Mouse (Mus musculus) liver, embryonic 15.5 days (tissue): ENCODE measurements around the gene Megf6. TPM values are rescaled to one million over a fixed set of nuclear protein-coding genes. Genes with fewer than 3 reads are reported as not detected.

Source experiments
- ATAC-seq: fragments of 200-750 bp; cut with Nextera tagmentation; 2 replicates; pipeline ENCODE4 v1.8.0; 2017; ENCODE audit warnings: moderate number of reproducible peaks, mild to moderate bottlenecking, moderate library complexity; ENCODE audit not compliant: insufficient read depth
- H3K27ac ChIP-seq: fragments of 300-500 bp; sonication (generic); replicated peaks from 2 replicates; pipeline ENCODE4 v1.5.1; 2015; ENCODE audit warnings: mild to moderate bottlenecking, inconsistent platforms
- H3K27me3 ChIP-seq: fragments of 300-500 bp; sonication (generic); 2 replicates; pipeline ENCODE4 v1.6.1; 2015; ENCODE audit warnings: mild to moderate bottlenecking, inconsistent platforms
- H3K36me3 ChIP-seq: fragments of 300-500 bp; sonication (generic); replicated peaks from 2 replicates; pipeline ENCODE4 v1.6.1; 2015; ENCODE audit warnings: moderate library complexity, mild to moderate bottlenecking, inconsistent platforms
- H3K4me1 ChIP-seq: fragments of 300-500 bp; sonication (generic); replicated peaks from 2 replicates; pipeline ENCODE4 v1.6.1; 2015; ENCODE audit warnings: inconsistent platforms
- H3K4me2 ChIP-seq: fragments of 300-500 bp; sonication (generic); 2 replicates; pipeline ENCODE4 v1.6.1; 2015; ENCODE audit warnings: moderate library complexity, mild to moderate bottlenecking, inconsistent platforms
- H3K4me3 ChIP-seq: fragments of 300-500 bp; sonication (generic); replicated peaks from 2 replicates; pipeline ENCODE4 v1.5.1; 2015; ENCODE audit warnings: mild to moderate bottlenecking, inconsistent platforms
- H3K9ac ChIP-seq: fragments of 300-500 bp; sonication (generic); 2 replicates; pipeline ENCODE4 v1.6.1; 2015; ENCODE audit warnings: moderate library complexity, mild to moderate bottlenecking, inconsistent platforms
- H3K9me3 ChIP-seq: fragments of 300-500 bp; sonication (generic); replicated peaks from 2 replicates; pipeline ENCODE4 v1.6.1; 2016; ENCODE audit warnings: inconsistent platforms
- WGBS: fragments of 180-500 bp; shearing (Covaris S2); methylation state at CpG from one replicate; pipeline ENCODE4 v1.1.7; 2015; ENCODE audit warnings: mixed read lengths; ENCODE audit not compliant: insufficient replicate concordance; 5-methylcytosine and 5-hydroxymethylcytosine counted together
- polyA plus RNA-seq: library from polyadenylated mRNA; unstranded; fragments of >200 nt; fragmentation: Nextera tagmentation; extraction: Ambion mirVana; gene quantifications from 2 replicates; pipeline ENCODE4 v1.2.1, GENCODE M21; 2015

Gene Megf6
- polyA plus RNA-seq, 1 experiment from 2014 or later = 1.4 TPM

DNA sequence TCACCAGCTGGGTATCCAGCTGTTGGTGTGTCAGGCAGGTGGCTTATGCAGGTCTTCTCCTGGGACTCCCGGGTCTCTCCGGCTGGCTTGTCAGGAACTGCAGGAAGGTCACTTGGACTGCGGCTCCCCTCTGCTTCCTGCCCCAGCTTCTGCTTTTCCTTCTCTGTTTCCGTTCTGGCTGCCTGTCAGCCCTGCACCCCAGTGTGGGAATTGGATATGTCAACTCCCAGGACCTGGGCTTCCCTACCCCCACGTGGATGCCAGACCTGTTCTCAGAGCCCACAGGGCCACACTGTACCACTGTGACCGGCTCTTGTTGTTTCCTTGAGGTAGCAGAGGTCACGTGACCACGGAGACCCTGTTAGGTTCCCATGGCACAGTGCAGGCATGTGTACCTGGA, 18.4 kb downstream of the Megf6 start:
- Histone ChIP-seq H3K36me3 (no peaks in the 10 kb centered on the region), H3K4me3 (no peak overlapping the region), H3K27me3 (peaks cover 5% of the 10 kb centered on the region), H3K9me3 (no peaks in the 10 kb centered on the region), H3K9ac (no peak overlapping the region), H3K4me1 (no peaks in the 10 kb centered on the region), H3K27ac (no peak overlapping the region), H3K4me2 (no peak overlapping the region)
- ATAC-seq = no peak
- WGBS = 18% methylated on average over 8 of the region's 8 CpGs

DNA sequence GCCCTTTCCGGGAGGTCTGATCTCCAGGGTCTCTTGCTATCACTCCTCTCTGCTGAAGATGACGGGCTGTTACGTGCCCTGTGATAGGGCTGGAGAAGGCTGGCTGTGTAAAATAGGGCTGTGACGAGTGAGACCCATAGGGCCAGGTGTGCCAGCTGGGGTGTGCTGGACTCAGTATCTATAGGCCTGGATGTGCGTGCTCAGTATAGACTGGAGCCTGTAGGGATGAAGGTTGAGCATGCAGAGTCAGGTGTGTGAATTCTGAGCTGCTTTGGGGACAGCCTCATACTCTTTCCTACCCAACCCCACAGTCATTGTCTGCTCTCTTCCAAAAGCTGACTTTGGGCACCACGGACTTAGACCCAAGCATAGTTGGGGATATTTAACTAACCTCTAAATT, 27.4 kb downstream of the Megf6 start:
- Histone ChIP-seq H3K4me3 (no peak overlapping the region), H3K4me2 (no peak overlapping the region), H3K9me3 (no peaks in the 10 kb centered on the region), H3K4me1 (no peaks in the 10 kb centered on the region), H3K9ac (no peak overlapping the region), H3K27ac (no peak overlapping the region), H3K36me3 (no peaks in the 10 kb centered on the region), H3K27me3 (no peaks in the 10 kb centered on the region)
- 71% methylated on average over 6 of the region's 6 CpGs for WGBS
- ATAC-seq = no peak

GRCm38 (mm10) chr4:154198377-154198961, 27.9 kb downstream of the Megf6 start:
- Histone ChIP-seq H3K4me3 (no peak overlapping the region), H3K36me3 (no peaks in the 10 kb centered on the region), H3K4me2 (no peak overlapping the region), H3K4me1 (no peaks in the 10 kb centered on the region), H3K27me3 (no peaks in the 10 kb centered on the region), H3K9me3 (no peaks in the 10 kb centered on the region), H3K9ac (no peak overlapping the region), H3K27ac (no peak overlapping the region)
- WGBS = 44% methylated on average over 7 of the region's 7 CpGs
- no peak for ATAC-seq

DNA sequence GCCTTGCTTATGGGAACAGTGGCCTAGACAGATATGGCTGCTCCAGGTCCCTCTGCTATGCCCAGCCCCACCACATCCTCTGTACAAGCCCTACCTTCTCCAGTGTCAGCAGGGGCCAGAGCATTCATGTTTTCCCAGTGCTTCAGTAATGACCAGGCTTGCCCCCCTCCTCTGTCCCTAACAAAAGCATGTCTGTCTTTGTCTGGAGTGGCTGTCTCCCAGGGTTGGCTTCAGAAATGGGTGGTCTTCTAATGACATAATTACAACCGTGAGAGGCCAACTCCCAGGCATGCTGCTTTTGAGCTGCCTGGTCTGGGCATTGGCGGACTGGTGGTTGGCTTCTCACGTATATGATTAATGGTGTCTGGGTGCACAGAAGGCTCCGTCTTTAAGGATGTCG, 31.0 kb downstream of the Megf6 start:
- H3K4me2 ChIP-seq = no peak overlapping the region
- 60% methylated on average over 5 of the region's 5 CpGs for WGBS
- no peak overlapping the region for H3K4me3 ChIP-seq
- H3K9ac ChIP-seq = no peak overlapping the region
- no peak overlapping the region for H3K27ac ChIP-seq
- H3K9me3 ChIP-seq = no peaks in the 10 kb centered on the region
- H3K4me1 ChIP-seq = no peaks in the 10 kb centered on the region
- no peaks in the 10 kb centered on the region for H3K36me3 ChIP-seq
- no peak for ATAC-seq
- H3K27me3 ChIP-seq = no peaks in the 10 kb centered on the region

DNA sequence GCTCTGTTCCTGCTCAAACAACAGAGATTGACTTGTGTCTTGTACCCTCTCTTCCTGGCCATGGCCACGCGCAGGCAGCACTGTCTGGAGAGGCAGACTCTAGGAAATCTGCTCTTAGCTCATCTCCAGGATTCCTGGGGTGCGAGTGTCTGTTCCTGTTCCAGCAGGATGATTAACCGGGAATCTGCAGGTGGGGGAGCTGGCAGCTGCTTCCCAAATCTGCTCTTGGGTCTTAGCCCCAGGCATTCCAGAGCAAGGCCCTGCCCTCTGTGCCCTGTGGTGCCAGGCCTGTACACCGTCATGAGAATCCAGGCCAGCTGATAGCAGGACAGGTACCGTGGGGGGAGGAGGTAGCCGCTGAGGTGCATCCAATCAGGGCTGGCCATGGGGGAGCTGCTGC, 34.0 kb downstream of the Megf6 start:
- WGBS = 58% methylated on average over 7 of the region's 7 CpGs
- H3K9ac ChIP-seq = no peak overlapping the region
- H3K4me3 ChIP-seq = no peak overlapping the region
- H3K36me3 ChIP-seq = no peaks in the 10 kb centered on the region
- H3K27me3 ChIP-seq = no peaks in the 10 kb centered on the region
- no peak overlapping the region for H3K27ac ChIP-seq
- H3K4me1 ChIP-seq = no peaks in the 10 kb centered on the region
- no peaks in the 10 kb centered on the region for H3K9me3 ChIP-seq
- ATAC-seq = no peak
- no peak overlapping the region for H3K4me2 ChIP-seq

DNA sequence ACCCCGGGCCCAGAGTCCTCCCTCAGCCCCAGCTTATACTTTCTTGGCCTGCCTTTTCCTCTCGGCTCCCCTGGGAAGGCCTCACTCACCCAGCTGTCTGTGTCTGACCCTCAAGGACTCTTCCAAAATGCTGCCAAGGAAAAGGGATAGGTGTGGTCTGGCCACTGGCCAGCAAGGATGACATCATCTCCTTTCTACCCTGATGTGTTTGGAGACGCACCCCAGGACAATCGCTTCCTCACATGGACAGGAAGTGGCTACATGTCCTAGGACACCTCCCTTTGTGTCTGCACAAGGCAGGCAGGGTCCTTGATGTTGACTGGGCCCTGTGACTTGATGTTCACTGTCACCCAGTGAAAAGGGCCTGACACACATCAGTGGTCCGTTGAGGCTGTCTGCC, 34.9 kb downstream of the Megf6 start:
- no peaks in the 10 kb centered on the region for H3K4me1 ChIP-seq
- H3K27me3 ChIP-seq = no peaks in the 10 kb centered on the region
- no peaks in the 10 kb centered on the region for H3K36me3 ChIP-seq
- H3K4me3 ChIP-seq = no peak overlapping the region
- H3K27ac ChIP-seq = no peak overlapping the region
- H3K9ac ChIP-seq = no peak overlapping the region
- H3K4me2 ChIP-seq = no peak overlapping the region
- H3K9me3 ChIP-seq = no peaks in the 10 kb centered on the region
- no peak for ATAC-seq
- WGBS = 48% methylated on average over 5 of the region's 5 CpGs

GRCm38 (mm10) chr4:154207261-154207660, 36.7 kb downstream of the Megf6 start:
- ATAC-seq = no peak
- Histone ChIP-seq H3K36me3 (no peaks in the 10 kb centered on the region), H3K4me1 (no peaks in the 10 kb centered on the region), H3K9ac (no peak overlapping the region), H3K4me2 (no peak overlapping the region), H3K27ac (no peak overlapping the region), H3K9me3 (no peaks in the 10 kb centered on the region), H3K4me3 (no peak overlapping the region), H3K27me3 (no peaks in the 10 kb centered on the region)
- WGBS = 12% methylated on average over 5 of the region's 5 CpGs

DNA sequence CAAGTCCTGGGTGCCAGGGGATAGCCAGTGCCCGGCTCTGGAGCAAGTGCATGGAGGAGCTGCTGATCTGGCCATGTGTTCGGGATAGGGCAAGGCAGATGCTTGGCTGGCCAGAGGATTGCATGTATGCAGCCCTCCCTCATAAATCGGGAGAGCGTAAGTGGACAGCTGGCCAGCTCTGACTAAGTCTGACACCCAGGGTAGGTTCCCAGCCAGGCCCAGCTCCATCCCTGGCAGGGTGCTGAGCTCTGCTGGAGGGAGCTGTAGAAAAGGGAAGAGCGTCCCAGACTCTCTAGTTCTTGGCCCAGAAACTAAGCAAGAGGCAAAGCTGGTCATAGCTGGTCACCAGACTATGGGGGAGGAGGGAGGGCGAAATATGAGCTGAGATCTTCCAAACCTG, 38.5 kb downstream of the Megf6 start:
- Histone ChIP-seq H3K27me3 (no peaks in the 10 kb centered on the region), H3K4me3 (no peak overlapping the region), H3K4me1 (peaks cover 8% of the 10 kb centered on the region), H3K36me3 (no peaks in the 10 kb centered on the region), H3K4me2 (no peak overlapping the region), H3K27ac (no peak overlapping the region), H3K9ac (no peak overlapping the region), H3K9me3 (no peaks in the 10 kb centered on the region)
- no peak for ATAC-seq
- 53% methylated on average over 6 of the region's 6 CpGs for WGBS

DNA sequence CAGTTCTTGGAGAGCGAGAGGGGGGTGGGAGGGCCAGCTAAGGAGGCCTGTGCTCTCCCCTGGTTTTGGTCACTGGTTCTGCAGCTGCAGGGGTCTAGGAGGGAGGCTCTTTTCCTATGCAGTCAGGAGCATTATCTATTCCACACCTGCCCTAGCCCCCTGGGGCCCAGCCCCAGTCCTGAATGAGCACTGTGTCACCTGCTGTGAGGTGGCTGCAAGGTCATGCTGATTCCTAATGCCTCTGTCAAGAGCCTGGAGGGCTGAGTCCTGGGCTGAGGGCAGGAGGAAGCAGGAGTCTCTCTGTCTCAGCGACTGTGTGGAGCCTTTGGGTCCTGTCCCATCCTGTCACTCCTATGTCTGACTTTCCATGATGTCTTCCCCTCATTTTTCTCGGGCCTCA, 39.3 kb downstream of the Megf6 start:
- 18% methylated on average over 3 of the region's 3 CpGs for WGBS

DNA sequence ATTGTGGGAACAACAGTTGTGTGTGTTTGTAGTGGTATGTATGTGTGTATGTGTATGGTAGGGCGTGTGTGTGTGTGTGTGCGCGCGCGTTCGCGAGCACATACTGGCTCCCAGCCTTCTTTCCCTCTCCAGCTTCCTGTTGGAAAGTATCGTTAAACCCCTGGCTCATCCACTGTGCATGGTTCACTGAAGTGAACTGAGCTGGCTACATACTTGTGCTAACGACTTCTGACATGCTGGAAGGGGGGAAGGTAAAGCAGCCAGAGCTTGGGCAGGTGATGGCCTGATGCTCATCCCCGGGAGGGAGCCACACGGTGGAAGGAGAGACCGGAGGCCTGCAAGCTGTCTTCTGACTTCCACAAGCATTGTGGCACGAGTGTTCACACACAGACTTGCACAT, 40.9 kb downstream of the Megf6 start:
- 77% methylated on average over 13 of the region's 13 CpGs for WGBS
- Histone ChIP-seq H3K9me3 (no peaks in the 10 kb centered on the region), H3K27me3 (no peaks in the 10 kb centered on the region), H3K9ac (no peak overlapping the region), H3K4me2 (no peak overlapping the region), H3K27ac (no peak overlapping the region), H3K36me3 (no peaks in the 10 kb centered on the region), H3K4me3 (no peak overlapping the region), H3K4me1 (peaks cover 15% of the 10 kb centered on the region)
- no peak for ATAC-seq

More for the DNA sequence above, 39.3 kb downstream of the Megf6 start:
- ATAC-seq = no peak
- no peak overlapping the region for H3K27ac ChIP-seq
- H3K4me2 ChIP-seq = no peak overlapping the region
- no peaks in the 10 kb centered on the region for H3K36me3 ChIP-seq
- H3K4me3 ChIP-seq = no peak overlapping the region
- H3K9ac ChIP-seq = no peak overlapping the region
- peaks cover 15% of the 10 kb centered on the region for H3K4me1 ChIP-seq
- no peaks in the 10 kb centered on the region for H3K9me3 ChIP-seq
- H3K27me3 ChIP-seq = no peaks in the 10 kb centered on the region

DNA sequence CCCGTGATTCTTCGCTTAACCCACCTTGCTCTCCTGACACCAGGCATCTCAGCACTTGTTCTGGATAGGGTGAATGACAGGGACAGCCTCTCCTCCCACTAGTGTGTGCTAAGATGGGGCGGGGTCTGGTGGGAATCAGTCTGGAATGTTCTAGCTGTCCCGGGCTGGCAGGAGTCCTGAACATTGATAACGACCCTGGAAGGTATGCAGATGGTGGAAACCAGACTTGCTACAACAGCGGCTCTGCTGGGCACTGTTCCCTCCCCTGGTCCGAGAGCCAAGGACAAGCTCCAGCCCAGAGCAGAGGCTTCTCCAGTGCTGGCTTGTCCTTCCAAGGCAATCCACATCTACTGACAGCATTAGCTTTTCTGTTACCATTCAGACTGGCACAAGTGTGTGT, 43.1 kb downstream of the Megf6 start:
- WGBS = 63% methylated on average over 7 of the region's 7 CpGs
- Histone ChIP-seq H3K27ac (no peak overlapping the region), H3K4me2 (no peak overlapping the region), H3K27me3 (no peaks in the 10 kb centered on the region), H3K4me3 (no peak overlapping the region), H3K9me3 (no peaks in the 10 kb centered on the region), H3K4me1 (peaks cover 15% of the 10 kb centered on the region), H3K36me3 (no peaks in the 10 kb centered on the region), H3K9ac (no peak overlapping the region)
- no peak for ATAC-seq

- ATAC-seq = no peak
- no peaks in the 10 kb centered on the region for H3K9me3 ChIP-seq
- H3K4me2 ChIP-seq = no peak overlapping the region
- no peaks in the 10 kb centered on the region for H3K36me3 ChIP-seq
- WGBS = 6% methylated on average over 5 of the region's 5 CpGs
- H3K9ac ChIP-seq = no peak overlapping the region
- H3K4me1 ChIP-seq = peaks cover 15% of the 10 kb centered on the region
- no peak overlapping the region for H3K4me3 ChIP-seq
- H3K27ac ChIP-seq = no peak overlapping the region
- H3K27me3 ChIP-seq = no peaks in the 10 kb centered on the region
Measured at GRCm38 (mm10) chr4:154214075-154214474, 43.5 kb downstream of the Megf6 start.
